Mouse (Mus musculus) MEL (cell line): ENCODE measurements around the gene Eid3.

Experiments used
- BHLHE40 ChIP-seq: IDR thresholded peaks from 2 replicates; pipeline ENCODE4 v1.6.1; 2012; ENCODE audit warnings: low read depth, mild to moderate bottlenecking, inconsistent platforms, low read length, improper control_type of control experiment, borderline replicate concordance
- CTCF ChIP-seq, 3 experiments: IDR thresholded peaks in 2 of 3; conservative IDR thresholded peaks in 1 of 3; 2 replicates each; pipeline ENCODE4 v1.5.1; 2011 to 2012; ENCODE audit warnings: low read length in 3 of 3, low read depth in 2 of 3, mild to moderate bottlenecking in 2 of 3, improper control_type of control experiment in 1 of 3, inconsistent platforms in 1 of 3, mixed read lengths in 1 of 3, moderate library complexity in 1 of 3; ENCODE audit not compliant: control insufficient read depth in 1 of 3, insufficient read depth in 1 of 3, poor library complexity in 1 of 3, severe bottlenecking in 1 of 3
- EP300 ChIP-seq, 2 experiments: IDR thresholded peaks; 2 replicates each; pipeline ENCODE4 v1.6.1; 2011; ENCODE audit warnings: improper control_type of control experiment in 2 of 2, low read length in 2 of 2, low read depth in 1 of 2, mild to moderate bottlenecking in 1 of 2
- ETS1 ChIP-seq: IDR thresholded peaks from 2 replicates; pipeline ENCODE4 v1.6.1; 2012; ENCODE audit warnings: low read depth, mild to moderate bottlenecking, inconsistent platforms, low read length, improper control_type of control experiment, moderate library complexity
- MXI1 ChIP-seq: IDR thresholded peaks from 2 replicates; pipeline ENCODE4 v1.6.1; 2011; ENCODE audit warnings: mild to moderate bottlenecking, low read depth, low read length, improper control_type of control experiment
- MYB ChIP-seq: IDR thresholded peaks from 2 replicates; pipeline ENCODE4 v1.6.1; 2011; ENCODE audit warnings: mild to moderate bottlenecking, low read depth, low read length, improper control_type of control experiment
- MYC ChIP-seq: IDR thresholded peaks from 2 replicates; pipeline ENCODE4 v1.6.1; 2011; ENCODE audit warnings: low read depth, mild to moderate bottlenecking, low read length, improper control_type of control experiment, moderate library complexity
- NELFE ChIP-seq: IDR thresholded peaks from 2 replicates; pipeline ENCODE4 v1.6.1; 2011; ENCODE audit warnings: low read depth, low read length, improper control_type of control experiment
- NRF1 ChIP-seq: IDR thresholded peaks from 2 replicates; pipeline ENCODE4 v1.6.1; 2014; ENCODE audit warnings: low read depth, mild to moderate bottlenecking, inconsistent platforms, low read length, improper control_type of control experiment, moderate library complexity; ENCODE audit not compliant: poor library complexity, insufficient read depth, severe bottlenecking
- POLR2A ChIP-seq, 2 experiments: IDR thresholded peaks; 2 replicates each; pipeline ENCODE4 v1.6.1; 2011 to 2012; ENCODE audit warnings: low read length in 2 of 2, mild to moderate bottlenecking in 2 of 2, control low read depth in 1 of 2, improper control_type of control experiment in 1 of 2, low read depth in 1 of 2, moderate library complexity in 1 of 2; ENCODE audit not compliant: control insufficient read depth in 1 of 2, insufficient read depth in 1 of 2, poor library complexity in 1 of 2
- POLR2AphosphoS2 ChIP-seq: IDR thresholded peaks from 2 replicates; pipeline ENCODE4 v1.6.1; 2011; ENCODE audit warnings: low read length, improper control_type of control experiment
- POLR2AphosphoS5 ChIP-seq: IDR thresholded peaks from 2 replicates; pipeline ENCODE4 v1.6.1; 2012; ENCODE audit warnings: low read depth, borderline replicate concordance, mild to moderate bottlenecking, inconsistent platforms, low read length, moderate library complexity, mixed read lengths
- SIN3A ChIP-seq: IDR thresholded peaks from 2 replicates; pipeline ENCODE4 v1.6.1; 2012; ENCODE audit warnings: low read length, improper control_type of control experiment, inconsistent platforms

DNA sequence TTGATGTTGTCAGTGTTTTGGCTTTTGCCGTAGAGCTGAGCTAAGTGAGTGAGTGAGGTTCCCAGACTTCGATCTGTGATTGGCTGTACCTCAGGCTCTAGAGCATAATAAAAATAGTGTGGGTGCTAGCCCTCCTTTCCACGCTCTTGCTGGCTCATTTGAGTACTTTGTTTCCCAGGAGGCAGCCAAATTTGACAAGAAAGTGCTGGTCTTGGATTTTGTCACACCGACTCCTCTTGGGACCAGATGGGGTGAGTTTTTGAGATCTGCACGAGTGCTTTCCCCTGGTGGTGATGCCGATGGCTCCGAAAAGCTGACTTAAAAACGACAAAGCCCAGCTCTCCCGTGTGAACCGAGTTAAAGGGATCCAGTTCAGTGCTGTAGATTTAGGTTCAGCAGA lies 9.0 kb downstream of the Eid3 start:
- TF ChIP-seq POLR2A (IDR thresholded peaks at IDR 0.05; ENCODE audit: control insufficient read depth in 1 of 2, insufficient read depth in 1 of 2, low read depth in 1 of 2, low read length in 2 of 2, poor library complexity in 1 of 2), result no peak
- TF ChIP-seq POLR2AphosphoS5, result no peak
- no peak for TF ChIP-seq MYB
- no peak for TF ChIP-seq ETS1
- TF ChIP-seq CTCF (IDR thresholded peaks at IDR 0.05 in 2 of 3, conservative IDR thresholded peaks at IDR 0.05 in 1 of 3; ENCODE audit: control insufficient read depth in 1 of 3, insufficient read depth in 1 of 3, low read depth in 2 of 3, low read length in 3 of 3, poor library complexity in 1 of 3, severe bottlenecking in 1 of 3), result no peak
- no peak for TF ChIP-seq BHLHE40
- TF ChIP-seq POLR2AphosphoS2, result no peak
- no peak for TF ChIP-seq EP300 (IDR thresholded peaks at IDR 0.05; ENCODE audit: low read depth in 1 of 2, low read length in 2 of 2)
- TF ChIP-seq NRF1, result no peak
- no peak for TF ChIP-seq MXI1
- TF ChIP-seq MYC, result no peak
- TF ChIP-seq SIN3A, result no peak
- TF ChIP-seq NELFE, result no peak
